Mouse (Mus musculus): ENCODE data around the gene Foxn3. TPM values are rescaled to one million over a fixed set of nuclear protein-coding genes. Genes with fewer than 3 reads are reported as not detected.

Foxn3 gene
- polyA plus RNA-seq, 1 experiment = 61.0 TPM

DNA sequence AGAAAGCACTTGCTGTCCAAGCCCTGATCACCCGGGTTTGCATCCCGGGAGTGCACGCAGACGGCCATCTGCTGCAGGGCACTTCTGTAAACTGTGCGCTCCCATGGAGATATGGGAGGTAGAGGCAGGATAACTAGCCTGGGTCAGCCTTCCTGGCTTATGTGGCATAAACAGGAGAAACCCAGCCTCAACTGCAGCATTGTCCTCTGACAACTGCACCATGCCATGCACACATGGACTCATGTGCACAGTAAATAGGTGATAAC lies 332.7 kb downstream of the Foxn3 start:
- no peaks in the 10 kb centered on the region for H3K36me3 ChIP-seq (ENCODE audit: control insufficient read depth, insufficient read depth, low read length, poor library complexity, severe bottlenecking)
- H3K27me3 ChIP-seq (ENCODE audit: control insufficient read depth, insufficient read depth, low read length, poor library complexity, severe bottlenecking) = no peaks in the 10 kb centered on the region
- H3K27ac ChIP-seq (ENCODE audit: insufficient read depth, low read length) = no peak overlapping the region
- peaks cover 10% of the 10 kb centered on the region for H3K4me1 ChIP-seq (ENCODE audit: control insufficient read depth, insufficient read depth, low read length)
- H3K4me3 ChIP-seq (ENCODE audit: low read depth, low read length) = no peak overlapping the region
- no peak for TF ChIP-seq POLR2A (IDR thresholded peaks at IDR 0.05; ENCODE audit: insufficient read depth, low read length)
- TF ChIP-seq CTCF (IDR thresholded peaks at IDR 0.05; ENCODE audit: low read depth, low read length) = no peak
- TF ChIP-seq EP300 (IDR thresholded peaks at IDR 0.05; ENCODE audit: insufficient read depth, low read depth, low read length) = no peak
- H3K9me3 ChIP-seq (replicated peaks; ENCODE audit: control insufficient read depth, insufficient read depth, low read length, poor library complexity, severe bottlenecking) = no peaks in the 10 kb centered on the region
- H3K9ac ChIP-seq (ENCODE audit: low read depth, poor library complexity, severe bottlenecking) = no peak overlapping the region

DNA sequence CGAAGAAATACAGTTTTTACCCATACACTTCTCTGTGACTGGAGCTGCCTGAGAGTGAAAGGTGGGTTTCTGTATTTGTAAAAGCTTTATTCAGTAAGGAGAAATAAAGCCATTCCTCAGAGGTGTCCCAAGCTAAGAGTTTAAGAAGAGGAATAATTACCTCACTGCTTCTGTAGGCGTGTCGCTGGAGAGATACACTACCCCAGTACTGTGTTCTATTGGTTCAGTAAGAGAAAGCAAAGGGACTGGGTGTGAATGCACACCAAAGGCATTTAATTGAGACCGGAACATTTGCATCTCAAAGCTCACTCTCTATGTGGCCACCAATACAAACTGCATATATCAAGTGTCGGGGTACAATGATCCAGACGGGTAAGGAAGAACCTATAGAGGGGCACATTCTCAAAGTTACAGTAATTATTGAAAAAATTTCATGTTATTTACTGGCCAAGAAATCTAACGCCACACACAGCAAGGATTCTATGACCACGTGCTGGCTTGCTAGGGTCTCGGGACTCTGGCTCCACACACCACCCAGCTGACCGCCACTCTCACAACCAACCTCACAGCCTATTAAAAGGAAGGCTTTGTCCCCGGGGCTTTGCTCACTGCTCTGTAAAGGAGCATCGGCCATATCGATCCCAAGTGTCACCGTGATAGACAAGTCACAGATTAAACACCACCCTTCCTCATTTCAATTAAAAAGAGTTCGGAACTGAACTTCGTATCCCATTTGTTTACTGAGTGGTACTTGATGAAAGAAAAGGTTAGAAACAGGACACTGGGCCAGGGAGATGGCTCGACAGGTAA lies 333.2 kb downstream of the Foxn3 start:
- H3K9me3 ChIP-seq (replicated peaks; ENCODE audit: control insufficient read depth, insufficient read depth, low read length, poor library complexity, severe bottlenecking) = no peaks in the 10 kb centered on the region
- no peak overlapping the region for H3K9ac ChIP-seq (ENCODE audit: low read depth, poor library complexity, severe bottlenecking)
- H3K27ac ChIP-seq (ENCODE audit: insufficient read depth, low read length) = no peak overlapping the region
- H3K36me3 ChIP-seq (ENCODE audit: control insufficient read depth, insufficient read depth, low read length, poor library complexity, severe bottlenecking) = no peaks in the 10 kb centered on the region
- TF ChIP-seq POLR2A (IDR thresholded peaks at IDR 0.05; ENCODE audit: insufficient read depth, low read length) (no peak), EP300 (IDR thresholded peaks at IDR 0.05; ENCODE audit: insufficient read depth, low read depth, low read length) (no peak), CTCF (IDR thresholded peaks at IDR 0.05; ENCODE audit: low read depth, low read length) (no peak)
- no peaks in the 10 kb centered on the region for H3K27me3 ChIP-seq (ENCODE audit: control insufficient read depth, insufficient read depth, low read length, poor library complexity, severe bottlenecking)
- H3K4me3 ChIP-seq (ENCODE audit: low read depth, low read length) = no peak overlapping the region
- H3K4me1 ChIP-seq (ENCODE audit: control insufficient read depth, insufficient read depth, low read length) = peaks cover 10% of the 10 kb centered on the region

DNA sequence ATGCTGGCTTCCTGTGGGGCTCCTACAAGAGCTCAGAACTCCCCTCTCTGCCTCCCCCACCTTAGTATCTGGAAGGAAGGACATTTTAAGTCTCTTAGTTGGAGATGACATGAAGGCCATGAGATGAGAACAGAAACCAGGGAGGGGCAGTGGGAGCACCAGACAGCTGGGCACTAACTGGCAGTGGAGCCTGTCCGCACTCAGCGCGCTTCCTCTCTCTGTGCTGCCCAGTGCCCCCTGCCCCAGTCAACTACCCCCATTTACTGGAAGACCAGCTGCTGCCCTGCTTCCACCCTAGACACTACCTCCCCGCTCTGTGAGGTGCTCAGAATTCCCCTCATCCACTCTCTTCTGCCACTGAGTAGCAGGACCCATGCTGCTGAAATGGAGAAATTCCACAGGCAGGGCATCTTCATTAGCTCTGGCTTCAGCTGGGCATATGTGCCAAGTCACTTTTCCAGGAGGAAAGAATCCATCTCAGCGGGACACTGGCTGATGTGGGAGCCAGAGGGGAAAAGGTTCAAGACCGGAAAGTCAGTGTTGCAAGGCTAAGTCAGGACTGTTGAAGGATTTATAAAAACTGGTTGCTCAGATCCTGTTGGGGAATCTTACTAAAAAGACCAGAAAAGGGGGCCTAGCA lies 335.9 kb downstream of the Foxn3 start:
- TF ChIP-seq CTCF (IDR thresholded peaks at IDR 0.05; ENCODE audit: low read depth, low read length) = no peak
- TF ChIP-seq EP300 (IDR thresholded peaks at IDR 0.05; ENCODE audit: insufficient read depth, low read depth, low read length) = no peak
- no peak for TF ChIP-seq POLR2A (IDR thresholded peaks at IDR 0.05; ENCODE audit: insufficient read depth, low read length)
- Histone ChIP-seq H3K4me1 (ENCODE audit: control insufficient read depth, insufficient read depth, low read length) (peaks cover 6% of the 10 kb centered on the region), H3K9me3 (replicated peaks; ENCODE audit: control insufficient read depth, insufficient read depth, low read length, poor library complexity, severe bottlenecking) (no peaks in the 10 kb centered on the region), H3K4me3 (ENCODE audit: low read depth, low read length) (no peak overlapping the region), H3K27me3 (ENCODE audit: control insufficient read depth, insufficient read depth, low read length, poor library complexity, severe bottlenecking) (no peaks in the 10 kb centered on the region), H3K9ac (ENCODE audit: low read depth, poor library complexity, severe bottlenecking) (no peak overlapping the region), H3K36me3 (ENCODE audit: control insufficient read depth, insufficient read depth, low read length, poor library complexity, severe bottlenecking) (no peaks in the 10 kb centered on the region), H3K27ac (ENCODE audit: insufficient read depth, low read length) (no peak overlapping the region)

DNA sequence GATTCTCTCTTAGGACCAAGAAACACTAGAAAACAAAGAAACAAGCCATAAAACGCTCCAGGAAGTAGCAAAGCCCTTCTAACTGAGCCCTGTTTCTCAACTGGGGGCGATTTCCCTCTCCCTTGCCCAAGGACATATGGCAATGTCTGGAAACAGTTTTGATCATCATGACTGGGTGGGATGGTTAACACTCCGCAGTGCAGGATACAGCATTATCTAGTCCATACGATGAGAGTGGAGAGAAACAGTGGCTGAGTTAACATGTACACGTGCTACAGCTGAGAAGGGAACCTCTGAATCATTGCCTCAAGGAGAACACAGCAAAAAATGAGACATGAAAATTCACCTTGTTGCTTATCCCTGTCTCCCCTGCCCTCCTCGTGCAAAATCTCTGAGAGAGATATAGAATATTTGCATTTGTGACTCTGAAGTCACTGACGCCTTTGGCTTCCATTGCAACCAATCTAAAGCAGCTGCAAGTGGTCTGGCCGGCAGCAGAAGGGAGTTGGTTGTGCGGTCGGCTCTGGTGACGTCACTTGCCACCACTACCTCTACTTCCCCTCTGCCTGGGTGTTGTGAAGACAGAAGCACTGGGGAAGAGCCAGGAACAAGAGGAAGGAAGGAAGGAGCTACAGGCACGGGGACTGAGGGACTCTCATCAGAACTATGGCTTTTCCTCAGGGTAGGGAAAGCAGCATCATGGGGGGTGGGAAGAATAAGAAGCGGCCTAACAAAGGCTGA lies 338.3 kb downstream of the Foxn3 start:
- Histone ChIP-seq H3K4me1 (ENCODE audit: control insufficient read depth, insufficient read depth, low read length) (peaks cover 5% of the 10 kb centered on the region), H3K9ac (ENCODE audit: low read depth, poor library complexity, severe bottlenecking) (no peak overlapping the region), H3K27ac (ENCODE audit: insufficient read depth, low read length) (no peak overlapping the region), H3K4me3 (ENCODE audit: low read depth, low read length) (no peak overlapping the region), H3K36me3 (ENCODE audit: control insufficient read depth, insufficient read depth, low read length, poor library complexity, severe bottlenecking) (no peaks in the 10 kb centered on the region), H3K9me3 (replicated peaks; ENCODE audit: control insufficient read depth, insufficient read depth, low read length, poor library complexity, severe bottlenecking) (no peaks in the 10 kb centered on the region), H3K27me3 (ENCODE audit: control insufficient read depth, insufficient read depth, low read length, poor library complexity, severe bottlenecking) (no peaks in the 10 kb centered on the region)
- TF ChIP-seq CTCF (IDR thresholded peaks at IDR 0.05; ENCODE audit: low read depth, low read length) = no peak
- no peak for TF ChIP-seq EP300 (IDR thresholded peaks at IDR 0.05; ENCODE audit: insufficient read depth, low read depth, low read length)
- TF ChIP-seq POLR2A (IDR thresholded peaks at IDR 0.05; ENCODE audit: insufficient read depth, low read length) = no peak

DNA sequence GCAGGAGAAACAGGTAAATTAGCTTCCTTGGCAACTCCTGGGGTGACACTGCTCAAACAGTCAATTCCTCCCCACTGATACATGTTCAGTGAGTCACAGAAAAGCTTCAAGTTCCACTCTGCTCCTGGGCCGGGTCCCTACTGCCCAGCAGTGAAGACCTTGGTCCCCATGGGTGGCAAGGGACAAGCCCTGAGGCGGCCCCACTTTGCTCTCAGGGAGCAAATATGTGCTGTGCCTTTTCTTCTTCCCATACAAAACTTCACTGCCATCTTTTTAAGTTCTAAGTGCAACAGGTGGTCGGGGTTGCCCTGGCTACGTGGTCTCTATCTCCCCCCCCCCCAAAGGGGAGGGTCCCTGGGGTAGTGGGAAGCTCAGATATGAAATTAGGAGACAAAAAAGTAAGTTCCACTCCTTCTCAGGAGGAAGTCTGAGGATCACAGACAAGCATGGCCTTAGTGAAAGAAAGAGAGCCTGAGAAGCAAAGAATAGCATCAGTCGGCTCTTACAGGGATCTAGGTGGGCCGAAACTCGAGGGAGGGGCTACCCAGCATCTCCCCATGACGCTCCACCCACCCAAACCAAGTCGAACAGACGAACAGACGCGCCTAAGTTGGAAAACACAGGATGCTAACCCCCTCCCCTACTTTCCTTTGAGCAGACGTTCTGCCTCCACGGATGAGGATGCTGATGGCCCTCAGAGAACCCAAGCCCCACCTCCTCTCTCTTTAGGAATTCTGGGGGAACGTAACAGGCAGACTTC lies 342.1 kb downstream of the Foxn3 start:
- Histone ChIP-seq H3K4me1 (ENCODE audit: control insufficient read depth, insufficient read depth, low read length) (peaks cover 7% of the 10 kb centered on the region), H3K9me3 (replicated peaks; ENCODE audit: control insufficient read depth, insufficient read depth, low read length, poor library complexity, severe bottlenecking) (no peaks in the 10 kb centered on the region), H3K27me3 (ENCODE audit: control insufficient read depth, insufficient read depth, low read length, poor library complexity, severe bottlenecking) (no peaks in the 10 kb centered on the region), H3K27ac (ENCODE audit: insufficient read depth, low read length) (no peak overlapping the region), H3K9ac (ENCODE audit: low read depth, poor library complexity, severe bottlenecking) (no peak overlapping the region), H3K4me3 (ENCODE audit: low read depth, low read length) (no peak overlapping the region), H3K36me3 (ENCODE audit: control insufficient read depth, insufficient read depth, low read length, poor library complexity, severe bottlenecking) (no peaks in the 10 kb centered on the region)
- TF ChIP-seq CTCF (IDR thresholded peaks at IDR 0.05; ENCODE audit: low read depth, low read length) (no peak), EP300 (IDR thresholded peaks at IDR 0.05; ENCODE audit: insufficient read depth, low read depth, low read length) (no peak), POLR2A (IDR thresholded peaks at IDR 0.05; ENCODE audit: insufficient read depth, low read length) (no peak)

Measured in ES-Bruce4 (cell line).